Mouse (Mus musculus): ENCODE results near the gene C3.

- no peak for TF ChIP-seq POLR2A (IDR thresholded peaks at IDR 0.05; ENCODE audit: borderline replicate concordance, extremely low read depth, low read depth, low read length)
- no peak for TF ChIP-seq CTCF (IDR thresholded peaks at IDR 0.05; ENCODE audit: insufficient read depth, low read length)
These were observed 20.0 kb downstream of the C3 start for GRCm38 (mm10) chr17:57207938-57208337.
